Mouse (Mus musculus) urinary bladder, adult 18-20 months (tissue): ENCODE results near the gene Dph5.
"Not testable (repeated sequence)": the region's sequence is repeated elsewhere in the genome, so short reads cannot be mapped to it uniquely, and the experiment has no call there.

Experiments used
- DNase-seq, 2 experiments: peaks; one replicate each; pipeline ENCODE4 v3.0.0; 2022; ENCODE audit warnings: low spot score in 2 of 2, mixed read lengths in 2 of 2

The Dph5 gene

DNA sequence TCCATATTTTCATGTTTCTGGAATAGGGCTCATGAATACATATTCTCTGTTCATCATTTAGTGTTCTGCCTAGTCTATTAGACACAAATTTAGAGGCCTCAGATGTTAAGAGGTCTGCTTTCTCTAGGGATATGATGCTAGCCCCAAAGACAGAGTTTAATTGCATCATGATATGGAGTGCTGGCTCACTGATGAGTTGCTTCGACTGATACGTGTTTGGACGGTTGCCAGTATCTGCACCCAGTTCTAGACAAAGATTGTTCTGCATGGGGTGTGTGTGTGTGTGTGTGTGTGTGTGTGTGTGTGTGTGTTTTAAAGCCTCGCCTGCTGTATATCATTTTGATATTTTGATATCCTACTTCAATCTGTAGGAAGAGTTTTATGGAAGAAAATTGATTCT lies 4.7 kb downstream of the Dph5 start:
- no peak for DNase-seq

DNA sequence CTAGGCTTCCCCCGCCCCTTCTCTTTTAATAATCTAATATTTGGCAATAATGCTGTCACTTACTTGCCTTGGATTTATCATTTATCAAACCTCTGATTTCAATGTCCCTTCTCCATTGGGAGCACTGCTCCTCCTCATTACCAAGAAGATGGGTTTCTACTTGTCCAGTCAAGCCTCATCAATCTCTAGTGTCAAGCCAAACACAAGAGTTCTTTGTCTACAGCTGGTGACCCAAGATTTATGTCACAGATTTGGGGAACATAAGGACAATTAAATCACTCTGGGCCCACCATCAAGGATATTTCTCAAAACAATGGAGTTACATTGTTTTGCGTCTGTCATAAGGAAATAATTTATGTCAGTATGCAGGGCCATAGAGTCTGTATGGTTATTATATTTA lies 5.5 kb downstream of the Dph5 start:
- DNase-seq, result no peak

DNA sequence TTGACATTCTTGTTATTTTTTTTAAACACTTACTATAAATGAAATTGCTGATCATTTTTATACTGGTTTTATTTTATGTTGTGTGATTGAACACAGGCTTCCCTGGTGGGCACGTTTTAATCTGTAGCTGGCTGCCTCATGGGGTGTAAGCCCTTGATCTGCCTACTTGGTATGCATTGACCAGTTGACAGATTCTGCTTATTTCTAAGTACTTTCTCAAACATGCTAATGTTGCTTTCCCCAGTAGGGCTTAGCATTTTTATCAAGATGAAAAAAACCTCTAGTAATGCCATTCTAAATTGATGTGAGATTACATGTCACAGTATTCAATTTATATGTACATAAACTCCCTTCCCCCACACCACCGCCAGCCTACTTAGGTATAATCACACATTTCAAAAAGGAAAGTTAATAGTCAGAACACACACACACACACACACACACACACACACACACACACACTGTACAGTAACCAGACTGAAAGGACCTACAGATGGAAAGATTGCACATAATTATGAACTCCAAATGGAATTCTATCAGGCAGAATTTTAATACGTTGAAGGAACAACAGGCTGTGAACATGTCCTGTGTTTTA lies 10.8 kb downstream of the Dph5 start:
- DNase-seq, result no peak

DNA sequence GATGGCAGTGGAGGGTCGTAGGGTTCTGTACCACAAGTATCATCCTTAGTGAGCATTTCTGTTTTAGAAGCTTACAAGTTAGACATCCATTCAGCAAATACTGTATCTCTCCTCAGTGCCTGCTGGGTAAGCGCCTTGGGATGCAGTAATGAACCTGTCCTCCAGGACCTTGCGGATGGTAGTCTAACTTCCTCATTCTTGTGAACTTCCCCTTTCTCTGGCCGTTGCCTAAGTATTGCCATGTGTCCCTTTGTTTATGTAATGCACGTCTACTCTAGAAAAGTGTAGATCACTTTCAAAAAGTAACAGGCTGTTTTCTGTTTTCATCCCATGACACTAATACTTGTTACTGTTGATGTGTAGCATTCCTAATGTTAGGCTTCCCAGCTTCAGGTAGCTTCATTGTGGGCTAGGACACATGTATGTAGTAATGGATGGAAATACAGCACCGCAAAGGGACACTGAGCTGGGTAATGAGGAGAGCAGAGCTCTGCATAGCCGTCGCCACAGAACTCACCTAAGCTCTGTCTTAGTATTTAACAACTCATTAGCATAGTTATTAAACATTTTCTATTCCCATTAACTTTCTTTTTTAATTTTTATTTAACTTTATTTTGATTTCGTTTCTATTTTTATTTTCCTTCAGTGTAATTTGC lies 14.8 kb downstream of the Dph5 start:
- DNase-seq, result no peak

DNA sequence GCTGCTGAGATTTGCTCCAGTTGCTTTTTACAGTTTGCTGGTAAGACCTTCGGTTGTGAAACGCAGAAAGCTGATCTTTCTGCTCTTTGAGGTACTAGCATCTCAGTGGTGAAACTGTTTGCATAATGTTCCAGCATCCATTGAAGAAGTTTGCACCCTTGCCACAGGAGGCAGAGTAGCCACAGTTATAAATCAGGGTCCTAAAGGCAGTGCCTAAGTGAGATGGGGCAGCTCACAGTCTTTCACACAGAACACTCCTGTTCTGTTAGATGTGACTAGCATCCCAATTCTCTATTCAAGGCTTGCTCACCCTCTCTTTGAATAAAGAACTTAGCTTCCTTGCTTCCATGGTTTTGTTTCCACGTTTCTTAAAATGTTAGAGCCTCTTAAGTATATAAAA lies 17.4 kb downstream of the Dph5 start:
- DNase-seq, result no peak

DNA sequence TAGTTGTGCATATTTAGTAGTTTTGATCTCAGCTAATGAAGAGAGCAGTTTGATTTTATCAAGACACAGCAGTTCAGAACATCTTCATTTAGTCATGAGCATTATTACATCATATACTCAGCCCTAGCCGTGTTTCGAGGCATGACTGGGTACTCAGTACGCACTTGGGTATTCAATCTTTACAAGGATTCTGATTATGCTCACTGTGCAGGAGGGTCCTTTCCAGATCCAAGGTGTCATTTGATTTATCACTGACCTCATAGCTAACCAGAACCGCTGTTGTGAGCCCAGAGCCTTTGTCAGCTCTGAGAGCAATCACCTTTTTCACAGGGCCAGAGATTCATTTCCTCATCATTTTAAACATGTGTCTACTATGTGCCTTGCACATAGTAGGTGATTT lies 17.9 kb downstream of the Dph5 start:
- DNase-seq, result no peak

DNA sequence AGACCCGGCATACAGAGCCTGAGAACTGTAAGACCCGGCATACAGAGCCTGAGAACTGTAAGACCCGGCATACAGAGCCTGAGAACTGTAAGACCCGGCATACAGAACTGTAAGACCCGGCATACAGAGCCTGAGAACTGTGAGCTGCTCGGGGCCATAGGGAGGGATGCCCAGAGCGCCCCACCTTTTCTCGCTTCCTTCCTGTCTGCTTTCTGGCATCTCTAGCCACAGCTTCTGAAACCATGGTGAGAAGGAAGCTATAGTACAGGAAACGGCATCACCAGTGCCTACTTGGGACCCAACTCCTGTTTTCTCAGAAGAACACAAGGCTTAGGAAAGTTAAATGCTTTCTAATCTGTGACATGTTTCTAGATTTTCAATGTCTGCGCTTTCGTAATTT lies 19.8 kb downstream of the Dph5 start:
- DNase-seq, result not testable (repeated sequence)

DNA sequence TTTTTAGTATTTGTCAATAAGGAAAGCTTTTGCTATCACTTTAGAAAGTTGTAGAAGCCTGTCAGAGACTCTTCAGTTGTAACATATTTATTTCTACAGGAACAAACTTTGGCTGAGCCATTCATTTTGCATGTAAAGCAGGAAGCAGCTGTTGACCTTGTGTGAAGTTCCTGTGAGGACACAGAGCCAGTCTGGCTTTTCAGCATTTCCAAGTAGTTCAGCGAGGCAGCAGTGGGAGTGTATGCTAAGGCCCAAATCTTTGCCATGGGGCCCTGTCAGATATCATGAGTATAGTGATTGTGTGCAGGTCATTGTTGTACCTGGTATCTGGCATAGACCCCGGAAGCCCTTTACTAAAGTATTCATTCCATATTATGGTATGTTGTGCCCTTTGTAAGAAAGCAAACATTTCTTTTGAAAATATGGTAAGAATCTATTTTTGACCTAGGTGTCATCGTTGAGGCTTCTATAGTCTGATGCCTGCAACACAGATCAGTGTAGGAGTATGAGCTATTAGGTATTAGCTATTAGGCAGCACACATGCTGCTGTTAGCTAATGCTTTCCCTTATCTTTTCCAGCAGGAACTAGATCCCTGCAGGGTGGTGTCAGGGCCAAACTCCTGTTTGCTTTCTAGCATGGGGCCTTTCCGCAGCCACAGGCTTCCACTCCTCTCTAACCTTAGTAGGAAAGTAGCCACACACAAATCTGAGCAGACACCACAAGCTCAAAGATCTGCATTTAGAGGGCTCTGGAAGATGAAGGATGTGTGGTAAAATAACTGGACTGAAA lies 37.0 kb downstream of the Dph5 start:
- no peak for DNase-seq

DNA sequence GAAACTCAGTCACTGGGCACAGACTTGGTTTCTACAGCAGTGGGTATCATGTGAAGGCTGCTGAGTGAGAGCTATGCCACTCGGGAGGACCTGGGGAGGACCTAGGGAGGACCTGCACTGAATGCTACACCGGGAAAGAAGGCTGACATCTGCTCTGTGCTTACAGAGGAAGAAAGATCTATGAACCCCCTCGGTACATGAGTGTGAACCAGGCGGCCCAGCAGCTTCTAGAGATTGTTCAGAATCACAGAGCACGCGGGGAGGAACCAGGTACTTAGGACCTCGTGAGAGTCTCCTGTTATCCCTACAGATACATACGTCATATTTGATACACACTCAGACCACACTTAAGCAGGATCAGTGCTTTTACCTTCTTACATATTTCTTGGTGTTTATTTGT lies 38.9 kb downstream of the Dph5 start:
- no peak for DNase-seq

DNA sequence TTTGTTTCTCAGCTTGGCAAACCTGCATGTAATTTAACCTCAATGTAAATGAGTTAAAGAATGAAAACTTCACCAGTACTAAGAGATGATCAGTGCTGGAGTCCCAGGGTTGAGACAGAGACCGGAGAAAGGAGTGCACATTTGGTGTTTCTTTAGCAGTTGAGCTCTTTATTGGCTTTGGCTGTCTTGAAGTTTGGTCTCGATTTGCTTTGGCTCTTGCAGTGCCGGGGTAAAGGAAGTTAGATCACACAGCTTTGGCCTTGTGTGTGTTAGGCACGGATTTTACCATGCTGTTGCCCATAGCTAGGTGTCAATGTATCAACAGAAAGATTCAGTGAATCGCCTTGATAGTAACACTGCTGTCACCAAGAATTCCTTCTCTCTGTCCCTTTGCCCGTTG lies 44.1 kb downstream of the Dph5 start:
- no peak for DNase-seq

DNA sequence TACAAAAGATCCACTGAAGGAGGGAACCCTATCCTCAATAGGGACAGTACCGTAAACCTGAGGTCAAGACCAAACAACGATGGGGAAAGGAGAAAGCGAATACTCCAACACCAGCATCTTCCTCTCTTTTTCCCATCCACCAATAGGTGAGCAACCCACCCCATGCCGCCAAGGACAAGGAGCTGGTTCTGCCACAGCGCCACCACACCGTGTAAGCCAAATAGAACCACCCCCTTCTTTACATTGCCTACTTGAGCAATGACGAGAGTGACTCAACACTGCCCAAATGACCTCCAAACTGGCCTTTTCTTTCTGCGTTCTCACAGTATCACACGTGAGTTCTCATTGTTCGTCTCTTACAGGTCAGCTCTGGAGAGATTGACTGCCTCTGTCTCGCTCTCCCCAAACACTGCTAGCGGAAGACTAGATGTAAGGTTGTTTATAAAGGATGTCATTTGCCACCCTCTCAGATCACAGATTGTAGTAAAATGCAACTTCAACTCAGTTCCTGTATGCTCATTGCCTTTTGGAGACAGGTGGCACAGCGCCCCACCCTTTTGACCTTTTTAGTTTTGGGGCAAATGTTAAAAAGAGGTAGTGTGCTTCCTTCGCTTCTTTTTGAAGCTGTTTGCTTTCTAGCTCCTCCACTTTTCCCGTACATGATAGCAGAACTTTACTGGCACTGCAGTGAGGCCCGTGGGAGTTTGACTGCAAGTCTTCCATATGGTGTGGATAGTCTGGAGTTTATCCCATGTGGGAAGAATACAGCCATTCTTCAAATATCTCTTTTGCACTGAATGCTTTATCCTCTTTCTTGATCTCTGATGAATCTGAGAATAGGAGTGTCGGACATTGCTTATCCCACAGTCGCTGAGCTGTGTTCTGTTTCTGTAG lies 45.9 kb downstream of the Dph5 start:
- DNase-seq, result no peak

DNA sequence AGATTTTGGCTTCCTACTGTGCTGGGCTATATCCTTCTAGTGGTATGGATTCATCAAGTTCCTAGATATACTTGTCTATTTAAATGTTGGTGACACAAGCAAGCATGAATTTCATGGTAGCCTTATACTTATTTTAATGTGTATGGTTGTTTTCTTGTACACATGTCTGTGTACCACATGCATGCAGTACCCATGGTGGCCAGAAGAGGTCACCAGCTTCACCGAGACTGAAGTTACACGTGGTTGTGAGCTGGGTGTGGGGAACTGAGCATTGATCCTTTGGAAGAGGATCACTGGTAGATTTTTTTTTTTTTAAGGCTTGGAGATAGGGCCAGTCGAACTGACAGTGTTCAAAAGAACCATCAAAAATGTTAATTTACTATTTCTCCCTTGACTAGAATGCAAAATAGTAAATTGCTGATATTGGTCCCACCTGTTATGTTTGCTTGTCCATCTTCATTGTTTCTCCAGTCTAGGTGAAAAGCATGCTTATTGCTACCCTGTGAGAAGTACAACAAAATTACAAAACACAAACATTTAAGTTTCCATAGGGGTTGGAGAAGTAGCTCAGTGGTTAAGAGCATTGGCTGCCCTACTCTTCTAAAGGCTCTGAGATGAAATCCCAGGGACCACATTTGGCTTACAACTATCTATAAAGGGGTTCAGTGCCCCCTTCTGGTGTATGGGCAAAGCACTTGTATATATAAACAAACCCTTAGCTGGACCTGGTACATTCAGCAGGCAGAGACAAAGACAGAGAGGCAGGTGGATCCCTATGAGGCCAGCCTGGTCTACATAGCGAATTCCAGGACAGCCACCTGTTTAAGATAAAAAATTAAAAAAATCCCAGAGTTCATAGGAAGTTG lies 49.3 kb downstream of the Dph5 start:
- peak in 1 of 2 experiments; percentile 20 for DNase-seq

DNA sequence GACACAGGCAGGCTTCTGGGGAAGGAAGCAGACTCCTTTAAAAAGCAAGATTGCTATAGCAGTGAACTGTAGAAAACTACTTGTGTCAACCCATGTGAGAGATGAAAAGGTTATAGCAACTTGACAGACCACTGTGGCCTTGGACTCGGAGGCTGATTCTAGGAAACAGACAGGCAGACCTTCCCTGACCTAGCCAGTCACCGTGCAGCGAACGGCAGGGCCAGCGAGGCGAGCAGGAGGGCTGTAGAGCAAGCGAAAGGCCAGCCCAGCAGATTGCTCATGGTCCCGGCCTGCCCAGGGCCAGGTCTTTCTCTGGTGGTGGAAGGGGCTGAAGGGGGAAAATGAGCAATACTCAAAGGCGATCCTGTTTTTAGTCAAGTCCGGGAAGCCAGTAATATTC lies 50.2 kb downstream of the Dph5 start:
- DNase-seq, result no peak

DNA sequence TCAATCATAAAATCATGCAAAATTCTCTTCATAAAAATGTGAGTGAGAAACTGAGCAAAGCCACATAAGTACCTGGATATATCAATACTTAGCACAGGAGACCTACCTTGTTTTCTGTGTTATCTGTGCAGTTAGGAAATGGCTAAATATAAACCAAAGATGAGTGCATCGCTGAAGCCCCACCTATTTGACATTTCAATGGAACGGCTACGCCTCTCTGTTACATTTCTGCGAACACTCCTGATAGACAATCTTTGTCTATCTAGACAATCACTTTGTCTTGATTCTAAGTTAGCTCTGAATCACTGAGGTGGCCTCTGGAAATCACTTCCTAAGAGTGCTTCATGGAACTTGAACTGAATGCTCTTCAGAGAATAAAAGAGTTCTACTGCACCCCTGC lies 52.9 kb downstream of the Dph5 start:
- DNase-seq, result no peak

DNA sequence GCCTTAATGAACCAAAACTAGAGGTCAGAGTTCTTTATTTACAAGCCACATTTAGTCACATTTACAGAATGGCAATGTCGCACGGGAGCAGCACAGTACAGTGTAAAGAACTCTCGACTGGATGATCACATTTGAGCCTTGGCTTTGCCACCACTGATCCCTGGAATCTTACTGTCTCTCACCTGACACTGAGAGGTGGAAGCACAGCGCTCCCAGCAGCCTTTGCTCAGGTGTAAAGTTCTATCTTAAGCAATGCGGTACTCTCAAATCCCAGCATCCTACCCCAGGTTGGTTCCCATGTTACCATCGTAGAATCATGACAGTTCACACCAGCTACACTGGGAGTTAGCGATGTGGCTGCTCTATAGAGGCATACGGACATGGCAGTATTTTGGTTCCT lies 53.8 kb downstream of the Dph5 start:
- DNase-seq, result no peak

DNA sequence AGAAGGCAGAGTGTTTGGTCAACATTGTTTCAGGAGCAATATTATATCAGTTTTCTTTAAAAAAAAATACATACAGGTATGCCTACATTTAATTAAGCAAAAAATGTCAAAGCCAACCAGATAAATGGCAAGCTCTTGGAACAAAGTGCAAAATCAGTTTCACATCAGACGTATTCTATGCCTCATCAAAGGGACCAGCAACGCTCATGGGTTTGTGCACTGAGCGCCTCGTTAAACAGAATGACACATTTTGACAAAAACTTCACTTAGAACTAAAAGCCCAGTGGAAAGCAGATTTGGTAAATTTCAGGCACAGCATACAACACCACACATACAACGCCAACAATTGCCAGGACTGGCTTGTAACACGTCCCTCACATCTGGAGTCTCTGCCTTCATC lies 56.7 kb downstream of the Dph5 start:
- DNase-seq, result no peak

DNA sequence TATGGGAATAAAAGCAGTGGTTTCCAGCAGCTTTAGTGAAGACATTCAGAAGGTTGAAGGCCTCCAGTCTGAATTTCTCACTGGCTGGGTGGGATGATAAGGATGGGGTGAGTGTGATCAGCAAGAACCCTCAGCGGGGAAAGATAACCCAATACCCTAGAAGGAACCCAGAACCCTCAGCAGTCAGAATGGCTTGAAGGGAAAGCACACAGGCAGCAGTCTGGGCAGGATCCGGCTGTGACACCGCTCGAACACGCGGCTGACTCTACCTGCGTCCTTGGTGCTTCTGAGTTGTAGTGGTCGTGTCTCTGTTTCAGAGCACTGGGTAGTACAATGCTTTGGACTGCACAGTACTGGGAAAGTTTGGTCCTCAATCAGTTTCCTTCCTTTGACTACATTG lies 58.6 kb downstream of the Dph5 start:
- no peak for DNase-seq

DNA sequence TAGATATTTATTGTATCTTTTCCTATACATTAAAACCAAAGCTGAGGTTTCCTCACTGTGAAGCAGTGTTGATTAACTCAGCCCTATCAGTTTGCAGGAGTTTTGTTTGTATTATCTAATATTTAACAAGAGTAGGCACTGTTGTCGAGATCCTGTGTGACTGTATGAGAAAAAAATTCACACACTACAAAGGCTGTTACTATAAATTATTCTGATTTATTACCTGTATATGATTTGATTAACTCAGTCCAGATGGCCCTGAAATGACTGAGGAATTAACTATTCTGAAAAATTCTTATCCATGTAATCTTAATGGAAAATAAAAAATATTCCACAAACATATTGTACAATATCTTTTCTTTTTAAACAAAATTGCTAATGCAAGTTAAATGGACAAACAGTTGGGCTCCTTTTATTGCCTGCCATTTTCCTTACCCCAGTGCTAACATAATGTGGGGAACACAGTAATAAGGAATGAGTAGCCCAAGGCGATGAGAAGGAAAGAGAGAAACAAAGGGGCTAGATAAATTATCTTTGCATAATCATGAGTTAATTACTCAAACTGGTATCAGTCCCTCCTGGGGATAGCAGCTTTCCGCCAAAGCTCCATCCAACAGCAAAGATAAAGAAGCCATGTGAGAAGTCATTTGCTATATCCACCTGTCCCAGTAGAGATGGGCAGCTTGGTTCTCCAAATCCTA lies 61.7 kb downstream of the Dph5 start:
- DNase-seq, result no peak

DNA sequence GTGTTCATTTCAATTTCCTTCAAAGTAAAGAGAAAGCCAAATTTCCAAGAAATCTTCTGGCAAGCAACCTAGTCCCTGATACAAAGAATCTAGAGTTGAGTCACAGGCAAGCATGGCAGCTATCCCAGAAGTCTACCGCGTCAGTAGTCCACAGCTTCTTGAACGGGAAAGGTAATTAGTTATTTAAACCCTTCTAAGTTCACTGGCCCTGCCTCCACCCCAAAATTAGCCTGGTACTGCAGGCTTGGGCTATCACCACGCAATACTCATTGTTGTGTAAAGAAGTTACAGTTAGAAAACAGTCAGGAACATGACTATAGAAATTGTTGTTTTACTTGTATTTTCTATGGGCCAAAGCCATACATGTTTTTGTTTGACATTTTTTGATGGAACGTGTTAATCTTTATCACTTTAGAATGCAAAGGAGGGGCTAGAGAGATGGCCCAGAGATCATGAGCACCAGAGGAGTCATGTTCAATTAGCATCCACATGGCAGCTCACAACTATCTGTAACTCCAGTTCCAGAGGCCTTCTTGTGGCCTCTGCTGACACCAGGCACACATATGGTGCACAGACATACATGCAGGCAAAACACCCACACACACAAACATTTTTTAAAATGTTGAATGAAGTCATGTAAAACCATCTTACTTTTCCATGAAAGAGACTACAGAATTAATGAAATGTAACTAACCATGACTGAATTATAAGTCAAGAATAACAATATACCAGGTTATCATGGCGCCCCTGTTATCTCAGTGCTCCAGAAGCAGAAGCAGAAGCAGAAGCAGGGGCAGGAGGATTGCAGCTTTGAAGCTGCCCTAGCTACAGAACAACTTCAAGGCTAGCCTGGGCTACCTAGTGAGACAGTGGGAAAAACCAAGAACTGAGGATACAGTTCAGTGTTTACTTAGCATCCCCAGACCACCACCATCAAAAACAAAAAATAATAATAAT lies 62.6 kb downstream of the Dph5 start:
- DNase-seq, result no peak
